Mouse (Mus musculus) T-cell, adult 66 days (primary cell): ENCODE results near the gene Slc7a7. TPM values are rescaled to one million over a fixed set of nuclear protein-coding genes. Genes with fewer than 3 reads are reported as not detected.

ENCODE experiments used
- total RNA-seq, 2 experiments: library from RNA; stranded (reverse); gene quantifications; 3 replicates in 1 of 2; 4 replicates in 1 of 2; pipeline ENCODE4 v1.2.4; 2023

Slc7a7 gene
- total RNA-seq: 1 to 10 TPM; 1.1 to 2.4 TPM

DNA sequence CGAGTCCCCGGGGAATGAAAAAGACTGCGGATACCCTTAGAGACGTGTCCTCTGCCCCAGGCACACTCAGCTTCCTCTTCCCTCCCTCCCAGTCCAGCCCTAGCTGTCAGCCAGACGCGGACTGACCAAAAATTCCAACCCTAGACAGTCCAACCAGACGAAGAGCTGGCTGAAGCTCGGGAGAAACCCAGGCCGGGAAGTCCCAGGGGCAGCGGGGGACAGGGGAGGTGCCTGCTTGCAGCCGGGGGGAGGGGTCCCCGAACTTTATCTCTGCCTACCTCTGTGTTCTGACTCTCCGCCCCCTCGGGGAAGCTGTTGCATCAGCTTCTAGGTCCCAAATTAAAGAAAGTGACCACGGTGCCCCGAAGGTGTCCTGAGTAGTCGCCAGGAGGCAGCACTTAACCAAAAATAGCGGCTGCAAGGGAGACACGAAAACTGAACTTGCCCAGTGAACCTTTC, at the start of gene Slc7a7:
Slc7a7 (minus strand) TSS at position 158 of the 459 bp plus-strand sequence.

DNA sequence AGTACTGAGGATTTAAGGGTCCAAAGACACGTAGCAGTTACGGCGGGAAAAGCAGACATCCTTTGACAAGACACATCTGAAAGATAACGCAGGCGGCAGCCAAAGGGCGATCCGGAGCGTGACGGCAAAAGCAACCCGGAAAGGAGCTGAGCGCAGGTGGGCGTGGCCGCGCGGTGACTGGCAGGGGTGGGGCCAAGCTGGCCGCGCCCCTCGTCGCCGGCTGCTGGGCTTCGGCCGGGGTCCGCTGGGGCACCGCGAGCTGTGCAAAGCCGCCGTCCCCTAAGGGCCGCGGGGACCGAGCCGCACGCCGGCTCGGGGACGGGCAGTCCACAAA, 46.3 kb upstream of the Slc7a7 start, which contains the start of gene Lrp10:
Lrp10 (plus strand) TSS at position 179 of the 334 bp plus-strand sequence.

DNA sequence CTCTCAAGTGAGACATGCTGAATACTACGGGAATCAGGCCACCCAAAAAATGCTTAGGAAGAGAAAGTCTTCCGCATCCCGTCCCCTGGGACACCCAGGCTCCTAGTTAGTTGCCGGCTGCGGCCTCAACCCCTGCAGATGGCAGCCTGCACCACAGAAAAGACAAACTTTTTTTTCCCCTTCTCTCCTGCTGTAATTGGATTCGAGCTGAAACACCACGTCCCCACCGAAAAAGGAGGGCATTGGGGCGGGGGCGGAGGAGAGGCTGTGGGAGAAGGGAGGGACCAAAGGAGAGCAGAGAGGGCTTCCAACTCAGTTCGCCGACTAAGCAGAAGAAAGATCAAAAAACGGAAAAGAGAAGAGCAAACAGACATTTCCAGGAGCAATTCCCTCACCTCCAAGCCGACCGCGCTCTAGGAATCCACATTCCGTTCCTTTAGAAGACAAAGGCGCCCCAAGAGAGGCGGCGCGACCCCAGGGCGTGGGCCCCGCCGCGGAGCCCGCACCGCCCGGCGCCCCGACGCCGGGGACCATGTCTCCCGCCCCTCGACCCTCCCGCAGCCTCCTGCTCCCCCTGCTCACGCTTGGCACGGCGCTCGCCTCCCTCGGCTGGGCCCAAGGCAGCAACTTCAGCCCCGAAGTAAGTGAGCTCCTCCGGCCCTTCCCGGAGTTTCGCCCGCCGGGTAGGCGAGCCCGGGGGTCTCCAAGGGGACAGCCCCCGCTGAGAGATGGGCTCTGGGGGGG, 13.9 kb upstream of the Slc7a7 start, which contains the start of gene Mmp14:
Mmp14 (plus strand) TSS at position 279 of the 744 bp plus-strand sequence.

GRCm38 (mm10) chr14:54426689-54427398, 9.3 kb upstream of the Slc7a7 start, which contains the start of gene Mrpl52:
Mrpl52 (plus strand) TSS chr14:54426909.

DNA sequence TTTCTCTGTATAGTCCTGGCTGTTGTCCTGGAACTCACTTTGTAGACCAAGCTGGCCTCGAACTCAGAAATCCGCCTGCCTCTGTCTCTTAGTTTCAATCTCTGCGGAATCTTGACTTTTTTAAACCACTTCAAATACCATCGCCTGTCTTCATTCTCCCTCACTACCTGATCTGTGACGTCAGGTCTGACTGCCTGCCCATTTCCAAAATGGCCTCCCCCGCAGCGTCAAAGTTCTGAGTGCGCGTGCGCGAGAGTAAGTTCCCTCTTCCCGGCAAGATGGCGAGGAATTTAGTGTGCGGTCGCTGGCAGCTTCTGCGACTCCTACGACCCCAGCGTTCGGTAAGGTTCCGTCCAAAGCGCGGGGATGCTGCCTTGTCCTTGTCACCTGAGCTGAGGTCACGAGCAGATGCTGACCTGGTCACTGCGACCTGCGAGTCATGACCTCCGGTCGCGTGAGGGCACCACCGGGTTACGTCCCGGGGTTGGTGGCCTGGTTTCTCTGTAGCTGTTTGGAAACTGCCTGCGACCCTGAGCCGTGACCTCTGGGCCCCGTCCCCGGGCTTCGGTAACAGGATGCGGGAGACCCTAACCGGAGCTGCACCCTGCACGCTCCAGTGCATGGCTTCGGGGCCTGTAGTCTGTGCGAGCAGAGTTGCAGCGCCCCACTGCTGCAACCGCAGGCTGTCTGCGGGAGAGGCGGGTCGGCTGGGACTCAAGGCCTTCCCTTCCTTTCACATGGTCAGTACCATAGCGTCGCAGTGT, 56.8 kb downstream of the Slc7a7 start, which contains the start of gene Oxa1l:
Oxa1l (plus strand) TSS at position 258 of the 764 bp plus-strand sequence.

Other genes starting within 250 kb of the Slc7a7 start
- gene Dad1, start 163.7 kb downstream of the Slc7a7 start, total RNA-seq: 100 to 1,000 TPM; 142 to 151 TPM
- 1 to 10 TPM; 5.3 to 6.2 TPM for gene Abhd4, start 163.6 kb downstream of the Slc7a7 start, total RNA-seq
- gene Olfr49, start 132.8 kb downstream of the Slc7a7 start, total RNA-seq: not detected
- 10 to 100 TPM; 72.7 to 93.1 TPM for gene Oxa1l, start 56.9 kb downstream of the Slc7a7 start, total RNA-seq
- 10 to 100 TPM; 70.9 to 71.6 TPM for gene Mrpl52, start 9.1 kb upstream of the Slc7a7 start, total RNA-seq
- gene Mmp14, start 13.8 kb upstream of the Slc7a7 start, total RNA-seq: 1 to 10 TPM in 1 of 2 experiments, under 1 TPM in 1; 0.61 to 1.1 TPM
- gene Lrp10, start 46.4 kb upstream of the Slc7a7 start, total RNA-seq: 100 to 1,000 TPM; 125 to 142 TPM
- 1 to 10 TPM; 1.5 to 1.7 TPM for gene Rem2, start 58.3 kb upstream of the Slc7a7 start, total RNA-seq
- 10 to 100 TPM; 39.8 to 40.1 TPM for gene Prmt5, start 99.7 kb upstream of the Slc7a7 start, total RNA-seq
- gene Haus4, start 136.8 kb upstream of the Slc7a7 start, total RNA-seq: 10 to 100 TPM; 12.0 to 16.5 TPM
- gene Ajuba, start 159.8 kb upstream of the Slc7a7 start, total RNA-seq: under 1 TPM; 0.32 to 0.59 TPM
- gene 4931414P19Rik, start 188.2 kb upstream of the Slc7a7 start, total RNA-seq: 1 to 10 TPM; 4.8 to 6.4 TPM
- gene Psmb5, start 200.2 kb upstream of the Slc7a7 start, total RNA-seq: 10 to 100 TPM; 60.0 to 72.1 TPM
- not detected for gene Psmb11, start 203.7 kb upstream of the Slc7a7 start, total RNA-seq
- not detected for gene Gm17606, start 223.2 kb upstream of the Slc7a7 start, total RNA-seq
- gene Cdh24, start 223.6 kb upstream of the Slc7a7 start, total RNA-seq: 1 to 10 TPM; 8.4 to 8.8 TPM